Mouse (Mus musculus) erythroblast, embryonic 14.5 days (primary cell): Measurements from ENCODE around the gene Psmb8.

Experiments used
- GATA1 ChIP-seq: IDR thresholded peaks from 2 replicates; pipeline ENCODE4 v1.6.1; 2012; ENCODE audit warnings: low read length, inconsistent platforms, mixed read lengths
- TAL1 ChIP-seq: IDR thresholded peaks from 3 replicates; pipeline ENCODE4 v1.6.1; 2012; ENCODE audit warnings: low read length, inconsistent platforms, mixed read lengths

DNA sequence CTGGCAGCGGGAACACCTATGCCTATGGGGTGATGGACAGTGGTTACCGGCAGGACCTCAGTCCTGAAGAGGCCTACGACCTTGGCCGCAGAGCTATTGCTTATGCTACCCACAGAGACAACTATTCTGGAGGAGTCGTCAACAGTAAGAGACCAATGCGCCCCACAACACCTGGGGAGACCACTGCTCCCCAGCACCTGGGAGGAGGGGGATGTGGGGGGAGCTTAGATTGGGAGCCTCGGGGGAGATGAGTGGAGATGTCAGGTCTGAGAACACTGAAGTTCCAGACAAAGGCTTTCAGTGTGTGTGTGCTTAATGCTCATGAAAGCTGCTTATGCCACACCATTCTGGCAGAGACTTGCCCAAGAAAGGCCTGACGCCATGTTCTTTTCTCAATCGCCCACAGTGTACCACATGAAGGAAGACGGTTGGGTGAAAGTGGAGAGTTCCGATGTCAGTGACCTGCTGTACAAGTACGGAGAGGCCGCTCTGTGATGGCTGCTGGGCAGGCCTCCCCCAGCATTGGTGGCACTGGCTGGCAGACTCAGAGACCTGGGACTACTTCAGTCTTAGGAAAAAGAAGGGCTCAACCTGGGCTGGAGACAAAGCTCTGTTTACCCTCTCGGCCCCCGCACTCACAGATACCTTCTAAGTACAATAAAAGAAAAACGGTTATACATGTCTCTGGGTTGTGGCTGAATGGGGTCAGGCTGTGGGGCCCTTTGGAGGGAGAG, 3.4 kb downstream of the Psmb8 start:
- TF ChIP-seq TAL1 (no peak), GATA1 (no peak)
